Mouse (Mus musculus) cortical plate, adult 2 months (tissue): ENCODE measurements around the gene Zfp654.

Source experiments
- CTCF ChIP-seq: fragments of 200-500 bp; IDR thresholded peaks from 2 replicates; pipeline ENCODE4 v1.5.1; 2011; ENCODE audit warnings: mild to moderate bottlenecking, control low read depth, low read length; ENCODE audit not compliant: insufficient read depth; ENCODE audit errors: extremely low read depth
- POLR2A ChIP-seq: fragments of 200-500 bp; IDR thresholded peaks from 2 replicates; pipeline ENCODE4 v1.6.1; 2011; ENCODE audit warnings: mild to moderate bottlenecking, low read length, control low read depth; ENCODE audit not compliant: insufficient read depth; ENCODE audit errors: extremely low read depth

DNA sequence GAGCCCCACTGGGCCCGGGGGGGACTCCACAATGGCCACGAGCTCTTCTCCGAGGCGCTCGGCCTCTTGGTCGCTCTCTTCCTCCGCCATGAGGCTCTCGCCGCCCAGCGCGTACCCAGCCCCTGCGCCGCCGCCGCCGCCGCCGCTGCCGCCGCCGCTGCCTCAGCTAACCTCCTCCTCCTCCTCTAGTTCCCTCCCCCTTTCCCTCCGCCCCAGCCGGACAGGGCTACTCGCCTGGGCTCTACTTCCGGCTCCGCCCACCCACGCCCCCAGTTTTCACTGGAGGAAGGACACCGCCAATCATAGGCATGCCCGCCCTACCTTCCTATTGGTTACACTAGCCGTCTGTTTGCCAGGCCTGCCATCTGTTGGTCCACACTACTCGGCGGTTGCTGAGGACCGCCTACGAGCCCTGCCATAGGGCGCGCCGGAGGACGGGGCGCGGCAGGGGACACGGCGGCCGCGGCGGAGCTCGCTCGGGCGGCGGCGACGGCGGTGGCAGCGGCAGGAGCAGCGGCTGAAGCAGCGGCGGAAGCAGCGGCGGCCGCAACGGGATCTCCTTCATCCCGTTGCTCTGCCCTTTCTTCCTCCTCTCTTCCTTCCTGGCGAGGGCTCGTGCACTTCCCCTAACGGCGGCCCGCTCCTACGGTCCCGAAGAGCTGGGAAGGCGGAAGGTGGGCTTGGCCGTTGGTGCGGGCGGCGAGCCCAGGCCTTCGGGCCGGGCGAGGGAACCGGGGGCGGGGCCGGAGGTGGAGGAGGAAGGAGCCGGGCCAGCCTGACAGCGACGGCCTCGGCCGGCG lies at the start of gene Zfp654, which contains the start of gene Cggbp1:
- TF ChIP-seq POLR2A (peak; percentile 35; the same call in 1 of the 2 replicates), CTCF (no peak)
